Mouse (Mus musculus): ENCODE measurements around the gene Tmeff2. TPM values are rescaled to one million over a fixed set of nuclear protein-coding genes. Genes with fewer than 3 reads are reported as not detected.

The Tmeff2 gene
- polyA plus RNA-seq, 1 experiment from 2014 or later: 3.0 TPM

DNA sequence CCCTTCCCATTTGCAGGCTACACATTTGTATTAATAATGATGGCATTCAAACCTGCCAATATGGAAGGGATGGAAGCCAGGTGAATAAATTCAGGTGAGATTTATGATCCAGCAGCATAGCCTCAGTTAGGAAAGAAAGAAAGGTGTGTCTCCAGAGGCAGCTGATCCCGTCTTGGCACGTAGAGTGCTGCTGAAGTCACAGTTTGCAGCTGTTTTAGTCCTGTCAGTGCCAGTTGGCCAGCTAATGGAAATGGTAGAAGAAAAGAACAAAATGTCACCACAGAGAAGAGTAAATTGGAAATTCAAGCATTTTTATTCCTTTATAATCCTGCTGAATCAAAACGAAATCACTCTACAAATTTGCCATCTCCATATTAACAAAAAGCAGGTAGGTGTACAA lies 99.3 kb downstream of the Tmeff2 start:
- DNase-seq (ENCODE audit: low spot score) (no peak), ATAC-seq (no peak)
- no peak overlapping the region for H3K9ac ChIP-seq (replicated peaks; ENCODE audit: low read depth)

GRCm38 (mm10) chr1:51008344-51008743 lies 107.9 kb downstream of the Tmeff2 start:
- H3K9ac ChIP-seq (replicated peaks; ENCODE audit: low read depth): no peak overlapping the region
- H3K27me3 ChIP-seq (replicated peaks; ENCODE audit: insufficient read depth, low read length): no peaks in the 10 kb centered on the region
- 49% methylated on average over 3 of the region's 3 CpGs for WGBS
- no peak for TF ChIP-seq EP300 (IDR thresholded peaks at IDR 0.05)
- no peak for TF ChIP-seq CTCF (IDR thresholded peaks at IDR 0.05)
- no peak overlapping the region for H3K4me2 ChIP-seq (replicated peaks; ENCODE audit: low read depth, low read length)
- H3K27ac ChIP-seq (ENCODE audit: low read length): no peak overlapping the region
- no peak for ATAC-seq
- no peak overlapping the region for H3K4me3 ChIP-seq (ENCODE audit: low read depth, low read length)
- DNase-seq (ENCODE audit: low spot score): no peak
- no peaks in the 10 kb centered on the region for H3K36me3 ChIP-seq (ENCODE audit: insufficient read depth, low read length)
- H3K4me1 ChIP-seq (ENCODE audit: insufficient read depth, low read depth, low read length): no peaks in the 10 kb centered on the region
- H3K9me3 ChIP-seq (ENCODE audit: low read length): no peaks in the 10 kb centered on the region

More for the DNA sequence above, 99.3 kb downstream of the Tmeff2 start:
- no peaks in the 10 kb centered on the region for H3K9me3 ChIP-seq (ENCODE audit: low read length)
- TF ChIP-seq EP300 (IDR thresholded peaks at IDR 0.05) (no peak), CTCF (IDR thresholded peaks at IDR 0.05) (no peak)
- no peaks in the 10 kb centered on the region for H3K27me3 ChIP-seq (replicated peaks; ENCODE audit: insufficient read depth, low read length)
- 89% methylated on average over 3 of the region's 3 CpGs for WGBS
- no peak overlapping the region for H3K4me3 ChIP-seq (ENCODE audit: low read depth, low read length)
- H3K4me1 ChIP-seq (ENCODE audit: insufficient read depth, low read depth, low read length): no peaks in the 10 kb centered on the region
- no peak overlapping the region for H3K4me2 ChIP-seq (replicated peaks; ENCODE audit: low read depth, low read length)
- no peak overlapping the region for H3K27ac ChIP-seq (ENCODE audit: low read length)
- no peaks in the 10 kb centered on the region for H3K36me3 ChIP-seq (ENCODE audit: insufficient read depth, low read length)

DNA sequence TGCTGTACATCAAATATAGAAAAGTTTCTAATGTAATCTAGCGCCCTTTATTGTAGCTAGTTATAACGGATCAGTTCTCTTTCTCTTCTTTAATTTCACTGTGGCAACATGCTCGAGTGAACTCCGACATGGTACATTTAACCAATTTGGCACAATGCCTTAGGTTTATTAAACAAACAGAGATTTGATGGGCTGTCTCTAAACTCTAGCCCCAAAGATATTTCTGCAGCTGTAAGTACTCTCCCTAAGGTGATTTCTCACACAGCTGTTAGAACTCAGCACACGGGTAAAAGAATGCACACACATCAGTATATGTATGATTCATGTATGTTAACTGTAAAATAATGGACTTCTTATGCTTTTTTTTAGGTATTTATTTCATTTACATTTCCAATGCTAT lies 139.8 kb downstream of the Tmeff2 start:
- H3K9ac ChIP-seq (replicated peaks; ENCODE audit: low read depth): no peak overlapping the region
- no peak for TF ChIP-seq CTCF (IDR thresholded peaks at IDR 0.05)
- H3K4me2 ChIP-seq (replicated peaks; ENCODE audit: low read depth, low read length): no peak overlapping the region
- DNase-seq (ENCODE audit: low spot score) (peak; percentile 35), ATAC-seq (no peak)
- H3K36me3 ChIP-seq (ENCODE audit: insufficient read depth, low read length): no peaks in the 10 kb centered on the region
- no peaks in the 10 kb centered on the region for H3K27me3 ChIP-seq (replicated peaks; ENCODE audit: insufficient read depth, low read length)
- no peak overlapping the region for H3K4me3 ChIP-seq (ENCODE audit: low read depth, low read length)
- no peaks in the 10 kb centered on the region for H3K9me3 ChIP-seq (ENCODE audit: low read length)
- no peak overlapping the region for H3K27ac ChIP-seq (ENCODE audit: low read length)
- 42% methylated on average over 5 of the region's 5 CpGs for WGBS
- no peaks in the 10 kb centered on the region for H3K4me1 ChIP-seq (ENCODE audit: insufficient read depth, low read depth, low read length)

DNA sequence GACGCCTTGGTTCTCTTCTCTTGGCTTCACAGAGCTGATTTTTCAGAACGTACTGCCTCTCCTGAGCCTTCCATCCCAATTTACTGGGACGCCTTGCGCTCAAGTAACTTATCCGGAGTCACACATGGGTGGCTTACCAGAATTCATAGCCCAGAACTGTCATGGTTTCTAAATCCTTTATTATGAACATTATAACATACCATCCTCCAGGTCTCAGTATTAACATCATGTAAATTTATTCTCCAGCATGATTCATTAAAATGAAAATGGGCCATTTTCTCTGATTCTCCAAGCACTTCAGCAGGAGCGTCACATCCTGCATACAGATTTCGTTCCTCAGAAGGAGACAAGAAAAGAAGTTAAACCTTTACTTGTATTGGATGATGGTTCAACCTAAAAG lies 144.4 kb downstream of the Tmeff2 start:
- 90% methylated on average over 7 of the region's 7 CpGs for WGBS
- no peaks in the 10 kb centered on the region for H3K9me3 ChIP-seq (ENCODE audit: low read length)
- H3K36me3 ChIP-seq (ENCODE audit: insufficient read depth, low read length): no peaks in the 10 kb centered on the region
- no peak overlapping the region for H3K27ac ChIP-seq (ENCODE audit: low read length)
- ATAC-seq (no peak), DNase-seq (ENCODE audit: low spot score) (no peak)
- H3K4me3 ChIP-seq (ENCODE audit: low read depth, low read length): no peak overlapping the region
- H3K4me1 ChIP-seq (ENCODE audit: insufficient read depth, low read depth, low read length): no peaks in the 10 kb centered on the region
- no peaks in the 10 kb centered on the region for H3K27me3 ChIP-seq (replicated peaks; ENCODE audit: insufficient read depth, low read length)
- no peak overlapping the region for H3K4me2 ChIP-seq (replicated peaks; ENCODE audit: low read depth, low read length)
- TF ChIP-seq CTCF (IDR thresholded peaks at IDR 0.05) (no peak), EP300 (IDR thresholded peaks at IDR 0.05) (no peak)
- H3K9ac ChIP-seq (replicated peaks; ENCODE audit: low read depth): no peak overlapping the region

DNA sequence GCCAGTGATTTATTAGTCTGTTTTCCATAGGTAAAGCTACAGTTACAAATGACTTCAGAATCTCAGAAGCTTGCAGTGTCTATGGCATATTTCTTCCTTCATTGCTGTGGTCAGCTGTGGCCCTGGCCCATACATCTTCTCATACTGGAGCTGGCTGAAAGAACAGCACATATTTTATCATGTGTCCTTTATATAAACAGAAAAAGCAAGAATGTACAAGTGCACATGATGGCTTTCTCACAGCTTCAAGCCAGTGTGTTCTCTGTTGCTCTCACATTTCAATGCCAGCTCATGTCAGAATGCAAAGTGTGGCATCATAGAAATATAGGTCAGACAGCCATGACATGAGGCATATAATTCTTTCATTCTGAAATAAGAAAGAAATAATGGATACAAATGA lies 164.1 kb downstream of the Tmeff2 start:
- no peak overlapping the region for H3K27ac ChIP-seq (ENCODE audit: low read length)

GRCm38 (mm10) chr1:51065652-51066051 lies 165.2 kb downstream of the Tmeff2 start:
- no peaks in the 10 kb centered on the region for H3K36me3 ChIP-seq (ENCODE audit: insufficient read depth, low read length)
- TF ChIP-seq EP300 (IDR thresholded peaks at IDR 0.05) (no peak), CTCF (IDR thresholded peaks at IDR 0.05) (no peak)
- no peaks in the 10 kb centered on the region for H3K4me1 ChIP-seq (ENCODE audit: insufficient read depth, low read depth, low read length)
- H3K4me3 ChIP-seq (ENCODE audit: low read depth, low read length): no peak overlapping the region
- DNase-seq (ENCODE audit: low spot score) (no peak), ATAC-seq (no peak)
- H3K9ac ChIP-seq (replicated peaks; ENCODE audit: low read depth): no peak overlapping the region
- H3K27ac ChIP-seq (ENCODE audit: low read length): no peak overlapping the region
- no peaks in the 10 kb centered on the region for H3K27me3 ChIP-seq (replicated peaks; ENCODE audit: insufficient read depth, low read length)
- WGBS: 78% methylated on average over 2 of the region's 2 CpGs
- H3K4me2 ChIP-seq (replicated peaks; ENCODE audit: low read depth, low read length): no peak overlapping the region
- H3K9me3 ChIP-seq (ENCODE audit: low read length): no peaks in the 10 kb centered on the region

More for the DNA sequence above, 164.1 kb downstream of the Tmeff2 start:
- no peak overlapping the region for H3K4me3 ChIP-seq (ENCODE audit: low read depth, low read length)
- ATAC-seq (peak; percentile 14; the same call in 1 of the 2 replicates), DNase-seq (ENCODE audit: low spot score) (peak; percentile 38)
- H3K36me3 ChIP-seq (ENCODE audit: insufficient read depth, low read length): no peaks in the 10 kb centered on the region
- H3K9ac ChIP-seq (replicated peaks; ENCODE audit: low read depth): no peak overlapping the region
- no peaks in the 10 kb centered on the region for H3K27me3 ChIP-seq (replicated peaks; ENCODE audit: insufficient read depth, low read length)
- H3K4me2 ChIP-seq (replicated peaks; ENCODE audit: low read depth, low read length): no peak overlapping the region
- no peaks in the 10 kb centered on the region for H3K4me1 ChIP-seq (ENCODE audit: insufficient read depth, low read depth, low read length)
- no peak for TF ChIP-seq CTCF (IDR thresholded peaks at IDR 0.05)
- TF ChIP-seq EP300 (IDR thresholded peaks at IDR 0.05): 0 out of 2 replicates have a peak, but pooled peaks have one; percentile 11
- no peaks in the 10 kb centered on the region for H3K9me3 ChIP-seq (ENCODE audit: low read length)

GRCm38 (mm10) chr1:51068814-51069213 lies 168.4 kb downstream of the Tmeff2 start:
- WGBS: 87% methylated on average over 3 of the region's 3 CpGs

More at GRCm38 (mm10) chr1:51068814-51069213, 168.4 kb downstream of the Tmeff2 start:
- Histone ChIP-seq H3K27ac (ENCODE audit: low read length) (no peak overlapping the region), H3K27me3 (replicated peaks; ENCODE audit: insufficient read depth, low read length) (no peaks in the 10 kb centered on the region), H3K9ac (replicated peaks; ENCODE audit: low read depth) (no peak overlapping the region), H3K4me1 (ENCODE audit: insufficient read depth, low read depth, low read length) (no peaks in the 10 kb centered on the region), H3K4me3 (ENCODE audit: low read depth, low read length) (no peak overlapping the region), H3K9me3 (ENCODE audit: low read length) (no peaks in the 10 kb centered on the region), H3K4me2 (replicated peaks; ENCODE audit: low read depth, low read length) (no peak overlapping the region), H3K36me3 (ENCODE audit: insufficient read depth, low read length) (no peaks in the 10 kb centered on the region)
- no peak for TF ChIP-seq CTCF (IDR thresholded peaks at IDR 0.05)
- no peak for TF ChIP-seq EP300 (IDR thresholded peaks at IDR 0.05)
- ATAC-seq (no peak), DNase-seq (ENCODE audit: low spot score) (no peak)
